Mouse (Mus musculus) intestine, embryonic 15.5 days (tissue): ENCODE measurements around the gene Stbd1. TPM values are rescaled to one million over a fixed set of nuclear protein-coding genes. Genes with fewer than 3 reads are reported as not detected.

Source experiments
- polyA plus RNA-seq: library from polyadenylated mRNA; unstranded; fragments of >200 nt; fragmentation: Nextera tagmentation; extraction: Ambion mirVana; gene quantifications from 2 replicates; pipeline ENCODE4 v1.2.1, GENCODE M21; 2015

Stbd1 gene
- polyA plus RNA-seq, 1 experiment from 2014 or later: 37.5 TPM

Other genes with a start within 250 kb of the Stbd1 start
- 51.1 and 55.5 TPM in 2 replicates for gene Nup54, start 167.8 kb upstream of the Stbd1 start, polyA plus RNA-seq
- 12.4 and 13.1 TPM in 2 replicates for gene Scarb2, start 96.2 kb upstream of the Stbd1 start, polyA plus RNA-seq
- gene Fam47e, start 48.0 kb upstream of the Stbd1 start, polyA plus RNA-seq: 0.23 TPM in 1 of 2 replicates, not detected in the other
- 0.91 and 1.1 TPM in 2 replicates for gene Ccdc158, start 72.2 kb downstream of the Stbd1 start, polyA plus RNA-seq
- gene Shroom3, start 80.4 kb downstream of the Stbd1 start, polyA plus RNA-seq: 8.1 and 10.3 TPM in 2 replicates